Mouse (Mus musculus): ENCODE data around the gene Sh3gl1.

Gene Sh3gl1

DNA sequence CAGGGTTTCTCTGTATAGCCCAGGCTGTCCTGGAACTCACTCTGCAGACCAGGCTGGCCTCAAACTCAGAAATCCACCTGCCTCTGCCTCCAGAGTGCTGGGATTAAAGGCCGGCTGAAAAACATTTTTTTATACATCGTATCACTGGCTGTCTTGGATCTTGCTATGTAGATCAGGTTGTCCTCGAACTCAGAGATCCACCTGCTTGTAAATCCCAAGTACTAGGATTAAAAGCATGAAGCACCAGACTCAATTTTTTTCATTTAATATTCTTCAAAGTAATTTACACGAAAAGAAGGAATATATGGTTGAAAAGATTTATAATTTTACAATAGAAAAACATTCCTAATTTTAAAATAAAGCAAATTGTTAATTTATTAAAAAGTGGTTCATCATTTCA, 2.9 kb upstream of the Sh3gl1 start:
- no peak for DNase-seq

DNA sequence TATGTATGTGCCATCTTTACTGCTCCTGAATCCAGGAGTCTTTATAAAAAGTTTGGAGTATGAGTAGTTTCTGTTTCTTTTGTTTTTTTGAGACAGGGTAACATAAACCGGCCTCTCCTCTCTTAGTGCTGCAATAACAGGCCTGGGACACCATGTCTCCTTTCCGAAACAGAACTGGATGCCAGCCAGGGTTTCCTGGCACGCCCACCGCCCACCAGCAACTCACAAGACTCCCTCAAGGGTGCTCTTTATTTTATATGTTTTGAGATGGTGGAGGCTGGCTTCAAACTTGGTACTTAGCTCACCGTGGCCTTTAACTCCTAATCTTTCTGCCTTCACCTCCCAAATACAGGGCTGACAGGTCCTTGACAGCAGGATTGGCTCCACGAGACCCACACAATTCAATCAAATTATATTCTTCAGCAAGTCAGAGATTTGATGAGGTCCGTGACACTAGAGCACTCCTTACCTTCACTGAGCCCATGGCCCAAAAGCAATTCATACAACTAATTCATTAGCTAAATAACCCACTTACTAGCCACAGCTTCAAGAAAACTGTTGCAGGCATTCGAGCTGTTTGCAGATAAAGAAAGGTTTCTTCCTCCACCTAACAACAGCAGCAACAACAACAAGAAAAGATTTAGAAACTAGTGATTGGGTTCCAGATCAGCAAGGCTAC, 2.3 kb upstream of the Sh3gl1 start:
- DNase-seq, result no peak

DNA sequence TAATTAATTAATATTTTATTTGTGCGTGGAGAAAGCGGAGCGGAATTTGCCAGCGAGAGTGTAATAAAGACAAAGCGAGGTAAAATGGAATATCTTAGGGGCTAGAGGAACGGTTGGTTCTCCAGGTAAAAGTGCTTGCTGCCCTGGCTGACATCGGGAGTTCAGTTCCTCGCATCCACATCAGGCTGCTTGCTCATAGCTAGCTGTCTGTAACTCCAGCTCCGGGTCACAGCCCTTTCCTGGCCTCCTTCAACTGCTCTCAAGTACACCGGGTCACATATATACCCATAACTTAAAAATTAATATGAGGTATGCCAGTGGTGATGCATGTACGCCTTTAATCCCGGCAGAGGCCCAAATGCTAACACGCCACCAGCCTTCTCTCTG, 459 bp upstream of the Sh3gl1 start:
- DNase-seq, result no peak

DNA sequence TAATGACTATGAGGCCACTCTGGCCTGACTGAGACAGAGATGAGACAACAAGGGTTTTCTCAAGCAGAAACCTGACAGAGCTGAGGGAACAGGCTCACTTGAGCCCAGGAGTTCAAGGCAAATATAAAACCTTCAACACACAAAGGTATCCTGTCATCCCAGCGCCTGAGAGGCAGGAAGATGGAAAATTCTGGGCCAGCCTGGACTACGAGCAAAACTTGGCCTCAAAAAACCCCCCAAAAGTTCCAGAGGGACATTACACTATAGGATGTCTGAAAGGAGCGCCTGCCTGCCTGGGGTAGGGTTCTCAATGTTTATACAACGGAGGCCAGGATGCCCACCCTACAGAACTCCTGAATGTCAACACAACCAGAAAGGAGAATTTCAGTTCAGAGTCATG, 1.2 kb downstream of the Sh3gl1 start:
- no peak for DNase-seq

DNA sequence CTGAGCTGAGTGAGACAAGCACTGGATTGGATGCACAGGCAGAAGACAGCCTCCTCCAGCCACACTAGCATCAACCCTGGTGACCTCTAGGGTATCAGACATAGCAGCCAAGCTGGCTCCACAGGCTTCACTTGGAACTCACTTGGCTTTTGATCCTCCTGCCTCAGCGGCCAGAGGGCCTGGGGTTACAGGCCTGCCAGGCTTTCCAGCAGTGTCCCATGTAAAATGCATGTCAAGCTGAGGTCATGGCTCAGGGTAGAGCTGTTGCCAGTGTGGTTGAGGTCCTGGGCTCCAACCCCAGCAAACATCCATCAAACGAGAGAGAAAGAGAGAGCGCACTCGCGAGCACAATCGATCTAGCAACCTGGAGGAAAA, 1.7 kb downstream of the Sh3gl1 start:
- no peak for DNase-seq

DNA sequence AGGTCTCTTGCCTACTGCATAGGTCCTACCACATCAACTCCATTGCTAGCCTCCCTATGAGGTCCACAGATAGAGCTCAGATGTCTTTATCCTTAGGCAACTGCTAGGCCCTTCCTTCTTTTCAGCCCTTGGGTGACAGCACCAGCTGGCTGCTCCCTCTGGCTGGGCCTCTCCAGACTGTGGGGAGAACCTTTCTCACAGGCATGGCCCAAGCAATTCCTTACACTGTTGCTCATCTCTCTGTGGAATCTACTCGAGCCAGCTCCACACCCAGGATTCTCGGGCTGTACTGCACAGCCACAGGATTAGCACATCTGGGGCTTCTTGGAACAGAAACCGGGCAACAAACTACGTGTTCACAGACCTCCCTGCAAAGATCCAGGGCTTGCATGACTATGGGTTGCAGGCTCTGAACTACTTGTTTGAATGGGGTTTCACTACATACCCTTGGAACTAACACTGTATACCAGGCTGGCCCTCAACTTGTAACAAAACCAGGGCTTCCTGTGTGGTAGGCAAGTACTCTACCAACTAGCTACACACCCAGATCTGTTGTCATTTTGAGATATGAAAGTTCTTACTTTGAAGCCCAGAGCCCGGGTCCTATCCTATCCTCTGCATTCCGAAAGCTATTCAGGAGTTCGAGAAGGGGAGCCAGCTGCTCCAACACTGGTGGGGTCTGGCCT, 2.3 kb downstream of the Sh3gl1 start:
- DNase-seq, result no peak

DNA sequence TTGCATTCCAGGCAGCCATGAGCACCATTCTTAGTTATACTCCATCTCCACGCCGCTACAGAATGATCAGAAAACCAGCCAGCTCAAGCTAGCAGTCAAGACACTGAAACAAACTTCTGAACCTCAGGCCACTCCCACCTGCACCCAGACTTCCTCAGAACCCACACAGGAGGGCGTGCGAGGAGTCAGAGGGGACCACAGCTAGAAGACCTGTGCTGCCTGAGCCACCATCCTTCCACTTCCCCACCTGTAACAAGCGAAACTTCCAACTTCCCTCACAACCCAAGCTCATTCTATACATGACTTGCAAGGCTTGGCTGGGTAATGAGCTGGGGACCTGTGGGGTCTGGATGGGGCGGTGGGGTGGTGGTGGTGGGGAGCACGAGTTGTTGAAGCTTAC, 3.6 kb downstream of the Sh3gl1 start:
- peak; percentile 38 for DNase-seq

DNA sequence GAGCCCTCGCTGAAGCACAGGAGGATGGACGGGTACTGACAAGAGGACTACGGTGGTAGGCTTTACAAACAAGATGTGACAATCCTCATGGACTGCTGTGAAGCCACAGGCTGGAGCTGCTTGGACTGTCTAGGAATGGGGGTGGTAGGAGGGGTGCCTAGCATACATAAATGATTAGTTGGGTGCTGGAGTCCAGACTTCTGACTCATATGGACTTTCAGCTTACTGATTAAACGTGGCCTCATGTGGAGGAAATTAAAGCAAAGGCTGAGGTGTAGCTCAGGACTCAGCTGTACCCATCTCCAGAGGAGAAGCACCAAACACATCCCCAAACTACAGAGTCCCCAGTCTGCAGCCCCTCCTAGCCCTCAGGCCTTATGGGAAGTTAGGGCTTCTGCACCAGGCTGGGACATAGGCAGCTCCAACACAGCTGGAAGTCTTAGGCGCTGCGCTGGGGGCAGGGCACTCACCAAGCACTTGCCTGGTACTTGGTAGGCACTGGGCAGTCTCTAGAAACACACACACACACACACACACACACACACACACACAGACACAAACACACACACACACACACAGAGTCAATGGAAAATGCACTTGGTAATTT, 4.2 kb downstream of the Sh3gl1 start:
- DNase-seq, result no peak

DNA sequence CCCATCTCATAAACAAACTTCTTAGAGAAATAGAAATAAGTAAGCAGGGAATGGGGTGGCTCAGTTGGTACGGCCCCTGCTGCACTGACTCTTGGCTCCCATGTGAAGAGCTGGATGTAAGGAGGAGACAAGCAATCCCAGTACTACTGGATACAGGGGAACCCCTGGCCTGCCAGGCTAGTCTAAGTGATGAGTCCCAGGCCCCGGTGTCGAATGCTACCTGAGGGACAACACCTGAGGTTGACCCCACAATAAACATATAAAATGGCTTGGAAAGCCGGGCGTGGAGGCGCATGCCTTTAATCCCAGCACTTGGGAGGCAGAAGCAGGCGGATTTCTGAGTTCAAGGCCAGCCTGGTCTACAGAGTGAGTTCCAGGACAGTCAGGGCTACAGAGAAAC, 5.0 kb downstream of the Sh3gl1 start:
- no peak for DNase-seq

DNA sequence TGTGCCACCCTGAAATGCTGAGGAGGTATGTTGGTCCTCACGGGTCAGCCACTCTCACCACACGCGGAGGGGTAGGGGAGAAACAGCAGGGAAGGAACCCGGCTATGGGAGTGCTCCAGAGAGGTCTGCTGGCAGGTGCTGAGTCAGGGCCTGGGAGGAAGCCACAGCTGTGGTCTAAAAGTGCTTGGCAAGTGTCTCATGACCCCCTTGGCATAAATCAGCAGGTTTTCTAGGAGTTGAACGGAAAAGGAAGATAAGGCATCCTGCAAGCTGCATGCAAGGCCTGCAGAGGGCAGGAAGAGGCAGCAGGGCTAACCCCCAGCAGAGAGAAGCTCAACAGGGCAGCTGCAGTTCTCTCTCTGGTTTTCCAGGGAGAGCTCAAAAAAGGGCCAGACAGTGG, 5.5 kb downstream of the Sh3gl1 start:
- peak; percentile 46 for DNase-seq

DNA sequence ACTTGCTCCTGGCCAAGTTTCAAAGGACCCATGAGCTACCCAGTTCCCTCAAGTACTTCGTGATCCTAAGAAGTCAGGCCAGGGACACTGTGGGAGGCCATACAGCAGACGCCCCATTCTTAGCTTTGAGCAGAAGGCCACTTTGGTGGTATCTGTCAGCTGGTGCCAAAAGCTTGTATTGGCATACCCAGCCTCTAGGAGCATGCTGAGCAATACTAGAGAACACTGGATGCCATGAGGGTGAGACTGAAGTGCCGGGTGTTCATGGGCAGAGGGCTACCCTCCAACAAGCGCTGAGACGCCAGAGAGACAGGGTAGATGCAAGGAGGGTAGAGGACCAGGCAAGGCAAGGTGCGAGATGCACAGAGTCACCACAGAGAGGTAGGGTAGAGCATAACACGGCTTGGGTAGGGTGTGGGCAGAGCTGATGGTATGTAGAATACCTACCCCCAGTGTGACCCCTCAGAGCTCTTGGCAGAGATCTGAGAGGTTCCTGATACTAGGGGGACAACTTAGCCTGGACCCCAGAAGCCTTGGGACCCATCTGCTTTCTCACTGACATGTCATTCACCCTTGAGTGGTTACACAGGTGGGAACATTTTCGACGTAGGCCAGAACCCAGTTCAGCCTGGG, 6.1 kb downstream of the Sh3gl1 start:
- no peak for DNase-seq

DNA sequence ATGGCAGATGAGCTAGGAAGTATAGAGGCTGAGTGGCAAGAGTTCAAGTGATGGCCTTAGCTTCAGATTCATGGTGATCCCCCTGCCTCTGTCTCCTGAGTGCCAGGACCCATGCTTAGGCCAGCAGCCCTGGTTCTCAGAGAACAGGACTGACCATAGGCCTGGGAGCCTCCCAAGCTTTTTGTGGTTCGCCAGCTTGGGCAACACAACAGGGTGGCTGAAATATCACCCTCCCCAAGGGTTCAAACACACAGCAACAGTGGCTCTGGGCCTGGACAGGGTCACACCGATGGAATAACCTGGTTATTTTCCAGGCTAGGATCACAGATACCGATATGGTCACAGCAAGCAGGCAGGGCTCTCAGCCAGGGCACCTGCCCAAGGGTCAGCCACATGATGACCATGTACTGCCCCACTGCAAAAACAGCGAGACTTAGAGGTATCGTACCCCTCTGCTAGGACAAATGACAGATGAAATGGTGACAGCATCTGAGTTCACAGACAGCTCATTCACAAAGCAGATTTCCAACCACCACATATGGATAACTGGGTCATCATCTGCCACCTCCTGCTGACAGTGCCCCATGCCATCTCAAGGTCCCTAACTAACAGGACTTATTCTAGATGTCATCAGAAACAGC, 8.5 kb downstream of the Sh3gl1 start:
- no peak for DNase-seq

DNA sequence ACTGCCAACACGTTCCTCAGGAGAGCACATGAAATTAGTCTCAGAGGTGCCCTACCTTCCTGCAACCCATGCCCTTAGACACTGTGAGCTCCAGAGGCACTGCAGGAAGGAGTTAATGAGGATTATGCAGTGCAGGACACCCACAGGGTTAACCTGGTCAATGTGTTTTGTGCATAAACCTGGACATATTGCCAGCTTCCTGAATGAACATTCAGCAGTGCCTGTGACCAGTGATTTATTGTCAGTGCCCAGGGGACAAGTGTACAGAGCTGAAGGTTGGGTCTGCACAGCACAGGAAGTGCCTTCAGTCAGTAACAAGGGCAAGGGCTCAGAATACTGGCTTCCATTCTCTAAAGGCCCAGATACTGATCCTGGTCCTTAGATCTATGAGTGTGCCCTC, 9.6 kb downstream of the Sh3gl1 start:
- DNase-seq, result no peak

DNA sequence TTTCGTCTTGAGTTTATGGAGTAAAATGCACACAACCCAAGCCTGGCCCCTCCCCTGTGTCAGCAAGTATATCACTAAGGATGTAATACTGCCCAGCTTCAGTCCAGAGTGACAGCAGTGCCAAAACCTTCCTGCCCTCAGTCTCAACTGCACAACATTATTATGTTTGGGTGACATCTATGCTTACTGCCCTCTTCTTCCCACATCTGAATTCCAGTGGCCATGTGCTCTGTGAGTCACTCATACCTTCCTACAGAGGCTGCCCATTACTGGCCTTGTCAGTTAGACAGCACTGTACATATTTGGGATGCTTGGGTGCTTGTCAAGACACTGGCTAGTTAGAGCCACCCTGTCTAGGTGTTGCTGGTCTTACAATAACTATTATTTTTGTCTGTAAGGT, 10.1 kb downstream of the Sh3gl1 start:
- DNase-seq, result no peak

DNA sequence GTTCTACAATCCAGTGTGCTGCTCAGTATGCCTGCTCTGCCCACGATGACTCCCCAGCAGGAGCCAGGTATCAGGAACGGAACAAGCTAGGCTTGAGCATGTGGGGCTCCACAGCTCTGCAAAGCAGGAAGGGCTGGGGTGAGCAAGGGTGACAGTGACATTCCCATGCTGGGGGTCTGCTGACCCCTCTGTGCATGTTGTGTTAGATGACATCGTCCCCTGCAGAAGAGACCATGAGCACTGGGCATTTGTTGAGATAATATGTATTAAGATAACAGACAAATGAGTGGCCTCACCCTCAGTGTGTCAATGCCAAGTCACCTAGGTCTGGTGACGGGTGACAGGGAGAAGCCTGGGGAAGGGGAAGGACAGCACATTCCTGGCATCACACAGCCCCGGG, 11.5 kb downstream of the Sh3gl1 start:
- no peak for DNase-seq

DNA sequence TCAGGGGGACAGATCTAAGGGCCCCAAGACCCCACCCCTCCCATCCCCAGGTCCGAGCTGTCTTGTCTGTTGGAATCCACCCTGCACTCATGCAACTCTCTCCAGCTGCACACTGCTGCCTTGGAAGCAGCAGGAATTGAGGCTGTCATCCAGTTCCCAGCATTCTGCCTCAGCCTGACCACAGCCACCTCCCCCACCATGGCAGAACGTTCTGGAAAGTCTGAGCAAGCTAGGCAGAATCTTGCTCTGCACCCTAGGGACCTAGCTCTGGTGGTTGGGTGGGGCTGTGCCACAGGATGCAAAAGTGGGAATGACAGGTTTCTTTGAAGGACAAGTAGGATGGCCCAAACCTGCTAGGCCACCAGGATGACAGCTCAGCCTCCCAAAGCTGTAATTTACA, 12.0 kb downstream of the Sh3gl1 start:
- no peak for DNase-seq

DNA sequence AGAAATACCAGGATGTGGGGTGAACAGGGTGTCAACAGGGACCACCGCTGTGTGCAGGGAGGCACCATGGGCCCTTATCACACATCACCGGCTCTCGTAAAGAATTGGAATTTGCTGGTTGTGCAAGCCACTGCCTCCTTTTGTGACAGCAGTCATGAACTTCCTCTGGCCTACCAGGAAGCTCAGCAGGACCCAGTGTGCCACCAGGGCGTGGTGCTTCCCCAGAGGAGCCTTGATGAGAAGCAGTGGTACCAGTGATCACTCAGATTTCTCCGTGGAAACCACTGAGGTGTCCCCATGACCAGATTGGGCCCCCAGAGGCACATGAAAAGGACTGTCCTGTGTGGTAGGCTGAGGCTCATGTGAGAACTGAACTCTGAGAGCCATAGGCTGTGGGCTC, 13.0 kb downstream of the Sh3gl1 start:
- peak; percentile 73 for DNase-seq

DNA sequence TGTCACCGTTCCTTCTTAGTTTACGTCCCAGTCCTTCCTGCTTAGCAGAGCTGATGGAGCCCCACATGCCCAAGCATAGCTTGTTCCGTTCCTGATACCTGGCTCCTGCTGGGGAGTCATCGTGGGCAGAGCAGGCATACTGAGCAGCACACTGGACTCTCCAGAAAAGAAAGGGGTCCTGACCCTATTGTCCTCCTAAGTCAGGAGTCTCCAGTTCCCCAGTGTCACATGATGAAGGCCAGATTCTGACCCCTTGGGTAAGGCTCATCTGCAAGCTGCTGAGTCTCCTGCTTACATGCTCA, 13.5 kb downstream of the Sh3gl1 start:
- no peak for DNase-seq

DNA sequence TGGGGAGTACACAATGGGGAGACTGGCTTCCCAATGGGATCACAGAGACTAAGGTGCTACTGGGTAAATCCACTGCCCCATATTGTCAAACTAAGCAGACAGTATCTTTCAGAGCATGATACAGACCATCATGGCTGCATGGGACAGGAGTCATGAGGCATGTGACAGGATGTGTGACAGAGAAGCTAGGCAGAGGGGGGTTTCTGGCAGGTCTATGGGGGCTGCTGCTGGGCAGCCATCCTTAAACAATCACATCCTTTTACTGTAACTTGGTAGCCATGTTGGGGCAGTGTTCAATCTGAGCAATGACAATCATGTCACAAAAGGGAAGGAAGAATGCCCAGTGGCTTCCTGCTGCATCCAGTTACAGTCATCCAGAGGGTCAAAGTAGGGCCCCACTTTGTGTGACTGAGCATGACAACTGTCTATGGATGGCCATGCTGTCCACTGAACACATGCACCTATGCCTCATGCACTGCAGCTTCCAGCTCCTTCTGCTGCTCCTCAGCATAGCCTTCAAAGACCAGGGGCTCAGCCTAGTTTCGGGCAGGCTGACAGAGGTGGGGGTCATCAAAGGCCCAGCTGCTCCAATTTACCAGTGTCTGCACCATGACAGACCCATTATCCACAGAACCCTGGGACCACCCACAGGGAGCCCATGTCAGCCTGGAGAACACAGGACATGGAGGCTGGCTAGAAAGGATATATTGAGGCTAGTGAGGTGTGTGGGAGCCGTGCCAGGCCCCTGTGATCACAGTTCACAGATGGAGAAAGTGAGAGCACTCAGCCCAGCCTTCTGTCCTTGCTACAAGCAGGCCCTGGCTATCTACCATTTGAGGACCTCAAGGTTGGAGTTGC, 14.1 kb downstream of the Sh3gl1 start:
- no peak for DNase-seq

DNA sequence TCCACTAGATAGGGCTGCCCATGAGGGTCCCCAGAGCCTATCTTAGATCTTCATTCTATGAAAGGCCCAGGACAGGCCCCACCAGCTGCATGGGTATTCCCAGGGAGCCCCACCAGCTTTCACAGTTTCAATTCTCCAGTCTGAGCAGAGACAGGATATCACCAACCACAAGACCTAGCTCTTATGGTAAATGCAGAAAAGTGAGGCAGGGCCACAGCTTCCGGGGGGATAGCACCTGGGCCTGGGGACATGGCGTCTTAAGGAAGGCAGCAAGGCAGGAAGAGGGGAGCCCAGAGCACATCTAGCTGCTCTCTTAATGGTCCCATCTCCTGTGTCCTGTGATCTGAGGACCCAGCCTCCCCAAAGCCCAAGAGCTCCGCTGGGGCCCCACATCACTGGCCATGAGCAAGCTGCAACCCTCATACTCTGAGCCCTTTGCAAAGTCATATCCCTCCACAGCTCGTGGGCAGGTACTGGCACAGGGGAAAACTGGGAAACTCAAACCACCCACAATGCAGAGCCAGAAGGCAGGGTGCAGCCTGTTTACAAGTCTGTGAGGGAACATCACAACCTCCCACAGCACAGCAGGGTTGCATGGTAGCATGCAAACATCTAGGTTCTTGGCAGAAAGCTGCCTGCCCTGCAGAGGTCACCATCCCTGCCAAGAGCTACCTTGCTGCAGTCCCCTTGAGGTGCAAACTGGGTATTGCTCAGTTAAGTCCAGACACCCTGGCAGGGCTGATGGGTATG, 15.1 kb downstream of the Sh3gl1 start:
- no peak for DNase-seq

DNA sequence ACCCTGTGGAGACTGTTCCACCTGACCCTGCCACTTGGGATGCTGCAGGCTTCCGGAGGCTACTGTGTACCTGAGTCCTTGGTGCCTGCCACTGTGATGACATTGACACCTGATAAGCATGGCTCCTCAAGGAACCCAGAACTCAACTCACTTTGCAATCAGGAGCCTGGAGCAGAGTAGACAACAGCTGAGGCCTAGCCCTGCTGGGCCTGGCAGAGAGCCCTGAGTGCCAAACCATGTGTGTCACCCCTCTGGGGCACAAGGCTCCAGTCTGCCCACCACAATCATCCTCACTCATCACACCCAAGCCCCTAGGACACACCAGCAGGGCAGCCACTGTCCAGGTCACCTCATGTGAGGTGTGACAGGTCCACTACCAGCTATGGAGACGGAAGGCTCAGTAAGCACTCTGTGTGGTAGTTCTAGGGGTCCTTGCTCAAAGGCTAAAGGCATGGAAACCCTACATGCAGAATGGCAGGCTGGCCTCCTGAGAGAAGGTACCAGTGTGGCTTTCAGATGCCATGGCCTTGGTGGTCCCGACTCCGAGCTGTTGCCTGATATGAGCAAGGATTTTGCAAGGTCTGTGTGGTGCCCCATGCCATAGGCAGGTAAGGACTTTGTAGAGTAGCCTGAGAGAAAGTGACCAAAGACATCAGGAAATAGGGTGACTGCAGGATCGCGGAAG, 15.9 kb downstream of the Sh3gl1 start:
- DNase-seq, result no peak

Data from lung, postnatal 36 days (tissue).